In the genomic region with DNA sequence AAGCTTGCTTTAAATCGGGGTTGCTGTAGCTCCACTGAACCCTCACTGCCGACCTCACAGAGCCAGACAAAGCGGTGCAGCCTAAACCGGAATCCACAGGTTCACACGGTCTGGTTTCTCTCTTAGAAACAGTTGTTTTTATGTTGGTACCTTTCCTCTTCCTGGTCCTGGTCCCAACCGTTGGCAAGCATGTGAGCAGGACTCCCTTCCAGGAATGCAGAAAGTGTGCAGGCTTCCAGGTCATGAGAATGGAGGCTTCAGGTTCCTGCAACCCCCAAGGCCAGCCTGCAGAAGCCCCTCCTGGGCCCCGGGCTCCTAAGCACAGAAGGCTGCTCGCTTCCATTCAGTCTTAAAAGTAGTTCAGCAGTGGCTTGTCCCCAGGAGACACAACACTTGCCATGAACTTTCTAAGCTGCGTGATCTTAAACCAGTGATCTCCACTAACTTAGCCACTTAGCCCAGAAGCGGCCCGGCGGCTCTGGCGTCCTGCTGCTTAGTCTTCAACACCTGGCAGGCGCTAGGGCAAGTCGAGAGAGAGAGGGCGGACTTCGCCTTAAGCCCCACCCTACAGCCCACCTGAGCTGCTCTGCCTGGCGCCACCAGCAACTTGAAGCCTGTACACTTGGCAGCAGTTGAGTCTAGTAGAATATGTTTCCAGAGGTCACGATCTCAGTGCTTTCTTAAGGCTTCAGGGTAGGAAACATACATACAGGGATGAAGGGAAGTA, we compare ENCODE assay signal across 12 mouse cellular contexts. TPM values are rescaled to one million over a fixed set of nuclear protein-coding genes. Genes with fewer than 3 reads are reported as not detected.
DNase-seq lines count a peak whose midpoint lies in the region; ATAC-seq and TF ChIP-seq lines count a peak whose summit lies in the region.
"Had no signal": no experiment of that assay in that cellular context is flagged by ENCODE, and none has a peak within 500 bp of the region (broad histone marks: within the 10 kb centered on the region; RNA-seq: fewer than 3 reads in every experiment).

No protein-coding gene starts in this region.

- no peak overlapping the region for H3K4me2 ChIP-seq in embryonic facial prominence, embryonic 13.5 days
- no peak overlapping the region for H3K4me2 ChIP-seq in kidney, embryonic 15.5 days
- no peak overlapping the region for H3K4me2 ChIP-seq in stomach, embryonic 15.5 days
- no peak overlapping the region for H3K4me2 ChIP-seq in forebrain, embryonic 16.5 days (ENCODE audit: low read length)
- H3K4me2 ChIP-seq: neural tube, embryonic 13.5 days had no signal

- H3K36me3 ChIP-seq in embryonic facial prominence, embryonic 13.5 days, result peaks cover 13% of the 10 kb centered on the region
- peaks cover 29% of the 10 kb centered on the region for H3K36me3 ChIP-seq in embryonic facial prominence, embryonic 10.5 days (replicated peaks)
- H3K36me3 ChIP-seq in kidney, embryonic 15.5 days, result peaks cover 8% of the 10 kb centered on the region
- no peaks in the 10 kb centered on the region for H3K36me3 ChIP-seq in stomach, embryonic 15.5 days
- H3K36me3 ChIP-seq in forebrain, embryonic 16.5 days (ENCODE audit: control insufficient read depth, insufficient read depth), result no peaks in the 10 kb centered on the region

- ATAC-seq in embryonic facial prominence, embryonic 13.5 days (ENCODE audit: insufficient number of reproducible peaks, insufficient read depth, low FRiP score, low TSS enrichment, low read depth), result 0 out of 2 replicates have a peak, but pooled peaks have one; percentile 32
- no peak for ATAC-seq in kidney, embryonic 15.5 days (replicated peaks; ENCODE audit: low FRiP score)
- ATAC-seq in stomach, embryonic 15.5 days (ENCODE audit: insufficient read depth, low FRiP score, low read depth), result 0 out of 2 replicates have a peak, but pooled peaks have one; percentile 56
- no peak for ATAC-seq in forebrain, embryonic 16.5 days
- ATAC-seq: activated CD4-positive, CD25-positive, alpha-beta regulatory T cell, adult 4 months had no signal

- H3K27ac ChIP-seq in embryonic facial prominence, embryonic 13.5 days, result 0 out of 2 replicates have a peak overlapping the region, but pooled peaks have one; percentile 7
- H3K27ac ChIP-seq in embryonic facial prominence, embryonic 10.5 days (replicated peaks), result no peak overlapping the region
- peak overlapping the region; percentile 64 for H3K27ac ChIP-seq in kidney, embryonic 15.5 days
- H3K27ac ChIP-seq in stomach, embryonic 15.5 days, result no peak overlapping the region
- H3K27ac ChIP-seq in forebrain, embryonic 16.5 days (ENCODE audit: low read length), result no peak overlapping the region
- H3K27ac ChIP-seq: neural tube, embryonic 13.5 days had no signal

- 62% methylated on average over 19 of the region's 19 CpGs for WGBS in embryonic facial prominence, embryonic 13.5 days
- 64% methylated on average over 19 of the region's 19 CpGs for WGBS in embryonic facial prominence, embryonic 10.5 days
- WGBS in lung, adult 2 months, result 50% methylated on average over 19 of the region's 19 CpGs
- 67% methylated on average over 19 of the region's 19 CpGs for WGBS in kidney, embryonic 15.5 days
- 51% methylated on average over 19 of the region's 19 CpGs for WGBS in stomach, embryonic 15.5 days
- WGBS in forebrain, embryonic 16.5 days, result 70% methylated on average over 19 of the region's 19 CpGs

- TF ChIP-seq CTCF in lung, adult 2 months (IDR thresholded peaks at IDR 0.05; ENCODE audit: insufficient read depth, low read length), result no peak

- H3K4me3 ChIP-seq in embryonic facial prominence, embryonic 13.5 days, result no peak overlapping the region
- H3K4me3 ChIP-seq in embryonic facial prominence, embryonic 10.5 days, result no peak overlapping the region
- H3K4me3 ChIP-seq in lung, adult 2 months (replicated peaks; ENCODE audit: extremely low read depth, low read depth, low read length), result no peak overlapping the region
- no peak overlapping the region for H3K4me3 ChIP-seq in kidney, embryonic 15.5 days (replicated peaks)
- no peak overlapping the region for H3K4me3 ChIP-seq in stomach, embryonic 15.5 days (replicated peaks)
- H3K4me3 ChIP-seq in forebrain, embryonic 16.5 days (replicated peaks; ENCODE audit: low read length), result no peak overlapping the region
- H3K4me3 ChIP-seq: neural tube, embryonic 13.5 days had no signal

- H3K9ac ChIP-seq in embryonic facial prominence, embryonic 13.5 days, result no peak overlapping the region
- H3K9ac ChIP-seq in kidney, embryonic 15.5 days, result no peak overlapping the region
- no peak overlapping the region for H3K9ac ChIP-seq in stomach, embryonic 15.5 days
- H3K9ac ChIP-seq in forebrain, embryonic 16.5 days (replicated peaks; ENCODE audit: low read depth, low read length), result no peak overlapping the region
- H3K9ac ChIP-seq: neural tube, embryonic 13.5 days had no signal

- peaks cover 20% of the 10 kb centered on the region for H3K4me1 ChIP-seq in embryonic facial prominence, embryonic 13.5 days
- H3K4me1 ChIP-seq in embryonic facial prominence, embryonic 10.5 days, result peaks cover 22% of the 10 kb centered on the region
- peaks cover 24% of the 10 kb centered on the region for H3K4me1 ChIP-seq in lung, adult 2 months (ENCODE audit: control insufficient read depth, insufficient read depth, low read length)
- peaks cover 19% of the 10 kb centered on the region; the same call in 1 of the 2 replicates for H3K4me1 ChIP-seq in kidney, embryonic 15.5 days
- H3K4me1 ChIP-seq in stomach, embryonic 15.5 days, result peaks cover 15% of the 10 kb centered on the region
- peaks cover 29% of the 10 kb centered on the region for H3K4me1 ChIP-seq in forebrain, embryonic 16.5 days (replicated peaks; ENCODE audit: control insufficient read depth, insufficient read depth, low read length)

- H3K9me3 ChIP-seq in embryonic facial prominence, embryonic 13.5 days, result no peaks in the 10 kb centered on the region
- H3K9me3 ChIP-seq in embryonic facial prominence, embryonic 10.5 days, result no peaks in the 10 kb centered on the region
- no peaks in the 10 kb centered on the region for H3K9me3 ChIP-seq in kidney, embryonic 15.5 days (replicated peaks)
- no peaks in the 10 kb centered on the region for H3K9me3 ChIP-seq in stomach, embryonic 15.5 days
- no peaks in the 10 kb centered on the region for H3K9me3 ChIP-seq in forebrain, embryonic 16.5 days (ENCODE audit: control insufficient read depth, low read length)
- H3K9me3 ChIP-seq: neural tube, embryonic 13.5 days had no signal

- TF ChIP-seq POLR2A in lung, adult 2 months (IDR thresholded peaks at IDR 0.05; ENCODE audit: borderline replicate concordance, extremely low read depth, low read depth, low read length), result no peak

- DNase-seq in embryonic facial prominence, embryonic 10.5 days (ENCODE audit: low spot score), result no peak
- DNase-seq in lung, adult 18-20 months, result peak; percentile 30 to 59
- no peak for DNase-seq in lung, adult 2 months
- no peak for DNase-seq in ovary, postnatal 10 days (ENCODE audit: low spot score)
- DNase-seq: cerebellum, adult 11 months; gastrocnemius, postnatal 36 days had no signal

- no peaks in the 10 kb centered on the region for H3K27me3 ChIP-seq in embryonic facial prominence, embryonic 13.5 days
- H3K27me3 ChIP-seq in embryonic facial prominence, embryonic 10.5 days (replicated peaks; ENCODE audit: low read depth, poor library complexity, severe bottlenecking), result no peaks in the 10 kb centered on the region
- no peaks in the 10 kb centered on the region for H3K27me3 ChIP-seq in kidney, embryonic 15.5 days
- H3K27me3 ChIP-seq in stomach, embryonic 15.5 days (replicated peaks), result no peaks in the 10 kb centered on the region
- H3K27me3 ChIP-seq in forebrain, embryonic 16.5 days (replicated peaks; ENCODE audit: control insufficient read depth, insufficient read depth, low read length), result no peaks in the 10 kb centered on the region
- H3K27me3 ChIP-seq: neural tube, embryonic 13.5 days had no signal

RNA-seq across cellular contexts. Expression of gene Gm10638, which starts 17.1 kb away (rescaled TPM):
- polyA plus RNA-seq in embryonic facial prominence, embryonic 13.5 days (2015; fragmentation: Nextera tagmentation; extraction: Ambion mirVana), result 4.8 and 6.1 TPM in 2 replicates
- polyA plus RNA-seq in embryonic facial prominence, embryonic 10.5 days (2016; fragmentation: Nextera tagmentation; extraction: Ambion mirVana), result 4.6 and 4.8 TPM in 2 replicates
- 3.9 and 5.4 TPM in 2 replicates for polyA plus RNA-seq in lung, adult 2 months (2012; rRNA removed)
- polyA plus RNA-seq in kidney, embryonic 15.5 days (2015; fragmentation: Nextera tagmentation; extraction: Ambion mirVana), result 4.8 and 5.7 TPM in 2 replicates
- polyA plus RNA-seq in stomach, embryonic 15.5 days (2015; fragmentation: Nextera tagmentation; extraction: Ambion mirVana), result 3.6 and 3.7 TPM in 2 replicates
- polyA plus RNA-seq in forebrain, embryonic 16.5 days (2015; fragmentation: Nextera tagmentation; extraction: Ambion mirVana), result 6.8 and 8.7 TPM in 2 replicates
- polyA plus RNA-seq: activated CD4-positive, CD25-positive, alpha-beta regulatory T cell, adult 4 months had no signal

RNA-seq across cellular contexts. Expression of gene Siah1a, which starts 17.3 kb away (rescaled TPM):
- 58.1 and 59.0 TPM in 2 replicates for polyA plus RNA-seq in embryonic facial prominence, embryonic 13.5 days (2015; fragmentation: Nextera tagmentation; extraction: Ambion mirVana)
- 49.3 and 50.5 TPM in 2 replicates for polyA plus RNA-seq in embryonic facial prominence, embryonic 10.5 days (2016; fragmentation: Nextera tagmentation; extraction: Ambion mirVana)
- polyA plus RNA-seq in lung, adult 2 months (2012; rRNA removed), result 21.3 and 27.5 TPM in 2 replicates
- 46.4 and 48.7 TPM in 2 replicates for polyA plus RNA-seq in kidney, embryonic 15.5 days (2015; fragmentation: Nextera tagmentation; extraction: Ambion mirVana)
- 38.3 and 40.7 TPM in 2 replicates for polyA plus RNA-seq in stomach, embryonic 15.5 days (2015; fragmentation: Nextera tagmentation; extraction: Ambion mirVana)
- 94.9 and 119 TPM in 2 replicates for polyA plus RNA-seq in forebrain, embryonic 16.5 days (2015; fragmentation: Nextera tagmentation; extraction: Ambion mirVana)

Comparison
In these comparisons a context has a peak if more than half of its experiments do, and no peak if none do; other contexts are left out.
1. H3K27ac ChIP-seq: peak in embryonic facial prominence, embryonic 13.5 days (single experiment) and kidney, embryonic 15.5 days (single experiment); none in embryonic facial prominence, embryonic 10.5 days (single experiment), stomach, embryonic 15.5 days (single experiment) and forebrain, embryonic 16.5 days (single experiment).
2. DNase-seq: peak in lung, adult 18-20 months (2 of 2); none in embryonic facial prominence, embryonic 10.5 days (single experiment), lung, adult 2 months (single experiment) and ovary, postnatal 10 days (single experiment).
3. ATAC-seq: peak in embryonic facial prominence, embryonic 13.5 days (single experiment) and stomach, embryonic 15.5 days (single experiment); none in kidney, embryonic 15.5 days (single experiment) and forebrain, embryonic 16.5 days (single experiment).